Mouse (Mus musculus): Measurements from ENCODE around the gene Ciz1. TPM values are rescaled to one million over a fixed set of nuclear protein-coding genes. Genes with fewer than 3 reads are reported as not detected.

The Ciz1 gene
- polyA plus RNA-seq, 1 experiment from 2014 or later: 56.6 TPM

DNA sequence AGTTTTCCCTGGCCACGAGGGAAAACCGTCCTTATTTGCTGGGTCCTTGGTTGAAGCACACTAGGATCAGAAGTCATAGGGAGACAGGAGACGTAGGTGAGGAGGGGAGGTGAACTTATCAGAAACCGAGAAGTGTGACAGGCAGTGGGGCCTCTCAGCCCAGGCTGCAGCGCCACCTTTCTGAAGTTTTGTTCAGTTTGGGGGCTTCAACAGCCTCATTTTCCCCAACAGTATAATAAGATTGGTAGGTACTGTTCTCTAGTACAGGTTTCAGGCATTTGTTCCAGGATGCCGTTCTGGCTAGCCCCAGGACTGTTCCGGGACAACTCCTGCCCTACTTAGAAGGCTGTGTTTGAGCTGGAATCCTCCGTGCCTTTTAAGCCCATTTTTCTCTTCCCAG, 42.8 kb downstream of the Ciz1 start:
- Histone ChIP-seq H3K4me3 (replicated peaks) (peak overlapping the region; percentile 96), H3K27me3 (no peaks in the 10 kb centered on the region), H3K27ac (peak overlapping the region; percentile 96), H3K36me3 (peaks cover 7% of the 10 kb centered on the region), H3K4me1 (peaks cover 28% of the 10 kb centered on the region), H3K9me3 (replicated peaks) (no peaks in the 10 kb centered on the region), H3K4me2 (peak overlapping the region; percentile 92), H3K9ac (peak overlapping the region; percentile 81)
- WGBS: 2% methylated on average over 8 of the region's 8 CpGs
- no peak for ATAC-seq (replicated peaks; ENCODE audit: low FRiP score)

DNA sequence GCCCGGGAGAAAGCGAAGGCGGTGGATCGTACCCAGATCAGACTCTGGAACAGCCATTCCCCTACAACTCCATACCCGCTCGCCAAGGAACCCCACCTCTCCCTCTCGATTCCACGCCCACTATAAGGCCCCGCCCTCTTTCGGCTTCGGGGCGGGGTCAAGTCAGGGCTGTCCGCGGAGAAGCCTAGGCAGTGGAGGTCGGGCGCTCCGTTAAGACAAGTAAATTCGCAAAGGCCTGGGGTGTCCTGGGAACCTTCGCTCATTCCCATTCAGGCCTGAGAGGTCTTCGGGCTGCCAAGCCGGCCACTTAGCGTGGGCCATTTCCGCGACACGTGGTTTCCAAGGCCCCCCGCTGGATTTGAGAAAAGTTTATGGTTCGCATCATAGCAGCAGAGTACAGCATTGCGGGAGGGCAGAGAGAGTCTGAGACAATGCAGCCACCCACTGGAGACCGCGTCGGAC, 43.4 kb downstream of the Ciz1 start, which contains the start of gene Ptges2:
Gene Ptges2 (plus strand): TSS at position 413 of the 462 bp plus-strand sequence.
- Histone ChIP-seq H3K27me3 (no peaks in the 10 kb centered on the region), H3K4me3 (replicated peaks) (peak within 1 kb of the TSS; percentile 96), H3K9ac (peak within 1 kb of the TSS; percentile 81), H3K9me3 (replicated peaks) (no peaks in the 10 kb centered on the region), H3K4me1 (peaks cover 28% of the 10 kb centered on the region), H3K27ac (peak within 1 kb of the TSS; percentile 96), H3K4me2 (peak within 1 kb of the TSS; percentile 92), H3K36me3 (peaks cover 12% of the 10 kb centered on the region)
- WGBS: under 1% methylated on average over 31 of the region's 31 CpGs
- ATAC-seq (replicated peaks; ENCODE audit: low FRiP score): peak; percentile 93

DNA sequence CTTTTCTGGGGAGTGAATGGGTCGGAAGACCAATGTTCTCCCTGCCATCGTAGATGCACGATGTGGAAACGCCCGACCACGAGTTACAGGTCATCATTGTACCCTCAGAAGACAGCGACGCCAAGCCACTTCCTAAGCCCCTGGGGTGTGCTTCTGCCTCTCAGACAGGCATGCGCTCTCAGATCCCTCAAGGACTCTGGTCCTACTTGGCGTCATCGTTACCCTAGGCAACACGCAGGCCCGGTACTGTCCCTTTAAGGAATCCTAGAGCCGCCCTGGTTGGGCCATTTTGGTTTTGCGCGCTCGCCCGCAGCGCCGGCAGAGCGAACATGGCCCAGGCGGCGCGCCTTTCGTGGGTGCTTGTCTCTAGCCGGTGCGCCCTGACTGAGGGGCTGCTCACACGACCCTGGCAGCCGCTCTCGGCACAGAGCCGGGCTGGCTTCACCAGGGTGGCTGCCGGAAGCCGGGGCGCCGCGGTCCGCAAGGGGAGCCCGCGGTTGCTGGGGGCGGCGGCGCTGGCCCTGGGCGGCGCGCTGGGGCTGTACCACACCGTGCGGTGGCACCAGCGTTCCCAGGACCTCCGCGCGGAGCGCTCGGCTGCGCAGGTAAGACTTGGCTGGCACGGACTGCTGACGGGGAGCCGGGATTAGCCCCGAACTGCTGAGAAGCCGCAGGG, 44.0 kb downstream of the Ciz1 start:
- Histone ChIP-seq H3K27me3 (no peaks in the 10 kb centered on the region), H3K4me3 (replicated peaks) (peak overlapping the region; percentile 96), H3K4me1 (peaks cover 25% of the 10 kb centered on the region), H3K36me3 (peaks cover 18% of the 10 kb centered on the region), H3K4me2 (peak overlapping the region; percentile 92), H3K27ac (peak overlapping the region; percentile 96), H3K9ac (peak overlapping the region; percentile 81), H3K9me3 (replicated peaks) (no peaks in the 10 kb centered on the region)
- peak; percentile 94 for ATAC-seq (replicated peaks; ENCODE audit: low FRiP score)
- under 1% methylated on average over 58 of the region's 59 CpGs for WGBS

DNA sequence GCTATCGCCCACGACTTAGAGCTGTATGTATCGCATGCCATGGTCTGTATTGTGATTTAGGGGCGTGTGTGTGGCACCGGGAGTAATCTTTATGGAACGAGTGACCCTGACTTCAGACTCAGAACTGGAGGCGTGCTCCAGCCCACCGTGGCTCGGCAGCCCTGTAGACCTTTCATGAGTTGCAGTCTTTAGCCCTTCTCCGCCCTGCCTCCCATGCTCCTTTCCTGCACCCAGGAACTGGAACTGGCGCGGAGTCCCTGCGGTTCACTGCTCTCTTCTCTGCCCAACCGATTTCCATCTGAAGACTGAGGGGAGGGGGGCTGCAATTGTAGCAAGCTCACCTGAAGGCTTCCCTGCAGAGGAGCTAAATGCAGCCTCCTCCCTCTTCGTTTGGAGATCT, 44.6 kb downstream of the Ciz1 start:
- H3K4me3 ChIP-seq (replicated peaks): peak overlapping the region; percentile 96
- H3K36me3 ChIP-seq: peaks cover 22% of the 10 kb centered on the region
- peak overlapping the region; percentile 81 for H3K9ac ChIP-seq
- no peaks in the 10 kb centered on the region for H3K9me3 ChIP-seq (replicated peaks)
- H3K4me1 ChIP-seq: peaks cover 25% of the 10 kb centered on the region
- H3K27me3 ChIP-seq: no peaks in the 10 kb centered on the region
- peak overlapping the region; percentile 96 for H3K27ac ChIP-seq
- H3K4me2 ChIP-seq: peak overlapping the region; percentile 92
- 0% methylated on average over 15 of the region's 15 CpGs for WGBS
- ATAC-seq (replicated peaks; ENCODE audit: low FRiP score): no peak

DNA sequence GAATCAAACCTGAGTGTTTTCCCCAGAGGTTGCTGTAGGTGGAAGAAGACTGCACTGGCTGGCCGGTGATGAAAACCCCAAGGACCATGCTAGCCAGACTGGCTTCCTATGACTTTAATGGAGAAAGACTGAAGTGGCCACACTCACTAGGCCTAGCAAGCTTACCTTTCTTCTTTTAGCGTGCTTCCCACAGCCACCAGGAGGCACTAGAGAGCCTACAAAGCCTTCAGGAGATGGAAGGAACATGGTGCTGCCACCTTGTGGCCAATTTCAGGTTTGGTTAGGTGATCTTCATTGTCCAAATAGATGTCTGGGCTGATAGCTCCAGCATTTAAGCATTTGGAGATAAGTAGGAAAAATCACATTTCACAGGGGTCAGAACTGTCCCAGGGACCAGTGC, 52.5 kb downstream of the Ciz1 start:
- Histone ChIP-seq H3K9ac (no peak overlapping the region), H3K4me3 (replicated peaks) (no peak overlapping the region), H3K27ac (no peak overlapping the region), H3K36me3 (peaks cover 35% of the 10 kb centered on the region), H3K4me2 (no peak overlapping the region), H3K9me3 (replicated peaks) (no peaks in the 10 kb centered on the region), H3K4me1 (peaks cover 9% of the 10 kb centered on the region), H3K27me3 (no peaks in the 10 kb centered on the region)
- WGBS: 14% methylated on average over 2 of the region's 2 CpGs
- no peak for ATAC-seq (replicated peaks; ENCODE audit: low FRiP score)

DNA sequence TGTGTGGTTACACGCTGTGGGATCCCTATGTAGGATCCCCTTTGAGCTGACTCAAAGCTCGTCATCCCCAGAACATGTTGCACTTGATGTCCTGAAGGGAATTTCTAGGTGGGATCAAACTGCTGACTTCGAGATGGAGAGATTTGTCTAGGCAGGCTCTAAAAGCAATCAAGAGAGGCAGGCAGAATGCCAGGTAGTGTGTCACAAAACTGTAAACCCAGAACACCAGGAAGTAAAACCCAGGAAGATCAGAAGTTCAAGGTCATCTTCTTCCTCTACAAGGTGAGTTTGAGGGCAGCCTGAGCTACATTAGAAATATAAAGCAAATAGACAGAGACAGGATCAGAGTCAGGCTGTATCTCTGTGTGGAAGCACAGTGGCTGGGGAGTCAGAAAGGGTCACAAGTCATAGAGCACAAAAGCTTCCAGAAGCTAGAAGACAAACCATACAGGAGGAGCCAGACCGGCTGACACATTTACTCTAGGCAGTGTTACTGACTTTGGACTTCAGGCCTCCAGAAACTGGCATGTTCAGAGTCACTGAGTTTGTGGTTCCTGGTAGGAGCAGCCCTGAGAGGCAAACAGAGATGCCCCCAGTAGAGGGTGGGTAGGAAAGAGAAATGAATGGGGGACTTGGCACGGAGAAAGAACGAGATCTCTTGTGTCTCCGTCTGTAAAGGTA, 55.2 kb downstream of the Ciz1 start:
- no peak for ATAC-seq (replicated peaks; ENCODE audit: low FRiP score)
- Histone ChIP-seq H3K4me2 (no peak overlapping the region), H3K4me3 (replicated peaks) (no peak overlapping the region), H3K36me3 (peaks cover 10% of the 10 kb centered on the region), H3K27ac (0 out of 2 replicates have a peak overlapping the region, but pooled peaks have one; percentile 28), H3K4me1 (peaks cover 9% of the 10 kb centered on the region), H3K9me3 (replicated peaks) (no peaks in the 10 kb centered on the region), H3K9ac (no peak overlapping the region), H3K27me3 (no peaks in the 10 kb centered on the region)
- WGBS: 81% methylated on average over 7 of the region's 7 CpGs

DNA sequence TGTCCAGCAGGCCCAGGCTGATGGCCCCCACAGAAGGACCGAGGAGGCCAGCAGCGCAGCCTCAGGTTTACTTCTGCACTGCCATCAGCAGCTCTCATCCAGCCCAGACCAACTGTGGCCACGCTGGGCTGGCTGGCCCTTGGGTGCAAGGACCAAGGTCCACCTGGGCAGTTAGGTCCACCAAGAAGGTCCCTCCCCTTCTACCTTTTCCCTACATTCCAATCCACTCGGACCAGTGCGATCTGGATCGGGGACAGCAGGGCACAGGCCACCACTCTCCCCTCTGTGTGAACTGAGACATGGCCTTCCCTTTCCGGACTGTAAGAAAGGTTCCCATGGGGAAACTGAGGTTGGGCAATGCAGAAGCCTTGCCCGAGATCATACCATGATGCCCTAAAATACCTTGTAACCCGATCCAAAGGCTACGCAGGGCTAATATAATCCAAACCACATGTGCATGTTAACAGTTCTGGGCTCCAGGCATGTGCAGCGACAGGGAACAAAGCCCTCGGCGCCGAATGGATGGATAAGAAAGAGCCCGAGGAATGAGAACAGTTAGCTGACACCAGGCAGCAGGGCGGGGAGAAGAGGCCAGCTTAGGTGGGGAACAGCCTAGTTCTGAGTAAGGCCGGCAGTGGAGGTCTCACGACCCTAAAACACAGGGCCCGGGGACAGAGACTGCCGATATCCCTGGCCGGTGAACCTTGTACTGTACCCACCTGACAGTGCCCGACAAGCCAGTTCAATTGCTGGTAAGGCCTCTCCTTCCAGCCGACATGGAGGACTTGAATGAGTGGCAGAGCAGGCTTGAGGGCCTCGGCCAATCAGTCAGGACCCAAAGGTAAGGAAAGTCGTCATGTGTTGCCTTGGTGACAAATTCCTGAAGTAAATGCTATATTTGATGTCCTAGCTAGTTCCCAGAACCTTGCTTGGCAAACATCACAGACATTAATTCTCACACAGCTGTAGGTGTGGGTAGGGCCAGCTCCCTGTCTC, 56.6 kb downstream of the Ciz1 start:
- ATAC-seq (replicated peaks; ENCODE audit: low FRiP score): peak; percentile 80
- Histone ChIP-seq H3K4me3 (replicated peaks) (no peak overlapping the region), H3K27ac (peak overlapping the region; percentile 79), H3K4me1 (peaks cover 9% of the 10 kb centered on the region), H3K36me3 (peaks cover under 1% of the 10 kb centered on the region; the same call in 1 of the 2 replicates), H3K27me3 (no peaks in the 10 kb centered on the region), H3K4me2 (no peak overlapping the region), H3K9me3 (replicated peaks) (no peaks in the 10 kb centered on the region), H3K9ac (no peak overlapping the region)
- 47% methylated on average over 25 of the region's 25 CpGs for WGBS

DNA sequence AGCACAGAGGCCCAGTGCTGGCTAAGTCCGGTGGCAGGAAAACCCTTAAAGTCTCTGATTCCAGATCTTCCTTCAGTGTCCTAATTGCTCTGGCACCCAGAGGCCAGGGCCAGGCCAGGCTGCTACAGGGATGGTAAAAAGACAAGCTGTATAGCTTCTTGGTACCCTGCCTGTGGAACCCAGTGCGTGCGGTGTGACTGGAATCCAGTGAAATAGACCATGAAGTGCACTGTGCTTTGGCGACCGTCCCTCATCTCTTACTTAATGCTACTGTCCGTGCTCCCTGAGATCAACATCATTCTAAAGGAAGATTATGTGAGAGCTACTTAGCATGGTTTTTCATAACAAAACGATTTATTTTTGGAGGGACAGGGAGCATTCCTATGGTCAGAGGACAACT, 59.3 kb downstream of the Ciz1 start:
- no peak for ATAC-seq (replicated peaks; ENCODE audit: low FRiP score)
- WGBS: 74% methylated on average over 7 of the region's 7 CpGs
- peaks cover 27% of the 10 kb centered on the region for H3K36me3 ChIP-seq
- H3K27ac ChIP-seq: no peak overlapping the region
- H3K9ac ChIP-seq: no peak overlapping the region
- no peaks in the 10 kb centered on the region for H3K27me3 ChIP-seq
- peaks cover 11% of the 10 kb centered on the region for H3K4me1 ChIP-seq
- H3K4me3 ChIP-seq (replicated peaks): no peak overlapping the region
- no peak overlapping the region for H3K4me2 ChIP-seq
- no peaks in the 10 kb centered on the region for H3K9me3 ChIP-seq (replicated peaks)

DNA sequence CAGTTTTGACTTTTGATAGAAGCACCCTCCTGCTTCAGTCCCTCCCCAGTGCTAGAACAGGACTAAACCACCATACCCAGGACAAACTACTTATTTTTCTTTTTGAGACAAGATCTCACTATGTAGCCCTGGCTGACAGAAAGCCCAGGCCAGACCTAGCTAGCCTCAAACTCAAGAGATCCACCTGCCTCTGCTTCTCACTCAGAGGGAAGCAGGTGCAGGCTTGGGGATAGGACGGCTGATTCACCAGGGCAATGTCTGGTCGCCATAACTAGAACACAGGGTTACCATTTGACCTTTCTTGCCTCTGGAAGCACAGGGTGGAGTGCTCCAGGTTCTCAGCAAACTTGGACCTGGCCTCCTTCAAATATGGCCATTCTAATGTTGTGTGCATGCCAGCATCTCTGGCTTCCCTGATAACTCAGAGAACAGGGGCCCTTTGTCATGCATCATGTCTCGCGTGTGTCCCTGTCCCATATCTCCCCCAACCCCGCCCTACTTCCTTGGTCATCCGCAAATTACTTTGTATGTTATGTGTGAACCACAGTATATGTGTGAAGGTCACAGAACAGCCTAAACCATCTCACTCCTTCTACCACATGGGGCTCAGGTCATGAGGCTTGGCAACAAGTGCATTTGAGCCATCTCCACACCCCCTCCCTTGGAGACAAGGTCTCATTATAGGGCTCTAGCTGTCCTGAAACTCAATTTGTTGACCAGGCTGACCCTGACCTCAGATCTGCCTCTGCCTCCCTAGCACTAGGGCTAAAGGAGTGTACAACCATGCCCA, 60.8 kb downstream of the Ciz1 start:
- 87% methylated on average over 6 of the region's 6 CpGs for WGBS
- Histone ChIP-seq H3K9me3 (replicated peaks) (no peaks in the 10 kb centered on the region), H3K4me2 (no peak overlapping the region), H3K27me3 (no peaks in the 10 kb centered on the region), H3K9ac (no peak overlapping the region), H3K36me3 (peaks cover 42% of the 10 kb centered on the region), H3K27ac (no peak overlapping the region), H3K4me3 (replicated peaks) (no peak overlapping the region), H3K4me1 (peaks cover 15% of the 10 kb centered on the region)
- ATAC-seq (replicated peaks; ENCODE audit: low FRiP score): no peak

DNA sequence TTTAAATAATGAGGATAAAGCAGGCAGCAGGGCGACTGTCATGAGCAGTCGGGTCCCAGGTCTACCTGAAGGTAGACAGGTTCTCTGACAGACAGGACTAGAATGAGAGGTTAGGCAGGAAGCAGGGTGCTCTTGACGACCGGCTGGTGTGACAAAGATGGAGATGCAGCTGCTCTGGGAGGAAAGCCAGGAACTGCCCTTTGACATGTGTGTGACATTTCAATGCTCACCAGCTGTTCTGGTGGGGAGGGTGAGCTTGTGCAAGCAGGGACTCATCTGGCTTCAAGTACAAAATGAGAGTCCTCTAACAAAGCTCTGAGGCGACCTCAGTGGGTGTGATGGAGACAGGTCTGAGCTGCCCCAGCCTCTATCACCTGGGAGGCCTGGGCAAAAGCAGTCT, 61.8 kb downstream of the Ciz1 start:
- Histone ChIP-seq H3K9ac (no peak overlapping the region), H3K4me1 (peaks cover 18% of the 10 kb centered on the region), H3K4me2 (no peak overlapping the region), H3K36me3 (peaks cover 52% of the 10 kb centered on the region), H3K4me3 (replicated peaks) (no peak overlapping the region), H3K27me3 (no peaks in the 10 kb centered on the region), H3K27ac (no peak overlapping the region), H3K9me3 (replicated peaks) (no peaks in the 10 kb centered on the region)
- ATAC-seq (replicated peaks; ENCODE audit: low FRiP score): no peak
- 32% methylated on average over 5 of the region's 5 CpGs for WGBS

DNA sequence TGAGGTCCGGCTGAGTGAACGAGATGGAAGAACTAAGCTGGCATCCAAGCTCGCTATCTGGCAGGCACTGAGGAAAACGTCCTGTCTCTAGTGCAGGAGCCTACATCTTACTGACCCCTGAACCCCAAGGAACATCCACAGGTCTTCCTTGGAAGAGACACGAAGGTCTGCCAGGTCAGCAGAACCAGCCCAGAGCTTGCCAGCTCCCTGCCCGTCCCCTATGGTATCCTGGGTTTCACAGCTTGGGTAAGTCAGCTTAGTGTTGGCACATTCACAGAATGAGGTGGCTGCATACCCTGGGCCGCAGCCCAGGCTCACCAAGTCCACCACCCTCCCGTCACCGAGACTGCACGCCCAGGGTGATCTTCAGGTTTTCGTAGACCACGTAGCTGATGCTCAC, 63.7 kb downstream of the Ciz1 start:
- no peak overlapping the region for H3K4me3 ChIP-seq (replicated peaks)
- no peaks in the 10 kb centered on the region for H3K9me3 ChIP-seq (replicated peaks)
- 93% methylated on average over 12 of the region's 12 CpGs for WGBS
- H3K4me1 ChIP-seq: peaks cover 34% of the 10 kb centered on the region
- H3K4me2 ChIP-seq: no peak overlapping the region
- no peak overlapping the region for H3K9ac ChIP-seq
- ATAC-seq (replicated peaks; ENCODE audit: low FRiP score): no peak
- peaks cover 71% of the 10 kb centered on the region for H3K36me3 ChIP-seq
- H3K27ac ChIP-seq: no peak overlapping the region
- H3K27me3 ChIP-seq: no peaks in the 10 kb centered on the region

All from kidney, embryonic 15.5 days (tissue).